Mouse (Mus musculus) megakaryocyte, embryonic 14.5 days (primary cell): Measurements from ENCODE around the gene Trmt1.

Experiments
- FLI1 ChIP-seq: IDR thresholded peaks from 2 replicates; pipeline ENCODE4 v1.6.1; 2012; ENCODE audit warnings: low read length, inconsistent platforms, mixed read lengths
- GATA1 ChIP-seq: IDR thresholded peaks from 3 replicates; pipeline ENCODE4 v1.6.1; 2012; ENCODE audit warnings: mixed read lengths, low read length, inconsistent platforms, borderline replicate concordance

GRCm38 (mm10) chr8:84725941-84726259 is 39.8 kb downstream of the Trmt1 start:
- TF ChIP-seq GATA1 (no peak), FLI1 (no peak)
